8 mouse cellular contexts compared by ENCODE assay signal in the genomic region with DNA sequence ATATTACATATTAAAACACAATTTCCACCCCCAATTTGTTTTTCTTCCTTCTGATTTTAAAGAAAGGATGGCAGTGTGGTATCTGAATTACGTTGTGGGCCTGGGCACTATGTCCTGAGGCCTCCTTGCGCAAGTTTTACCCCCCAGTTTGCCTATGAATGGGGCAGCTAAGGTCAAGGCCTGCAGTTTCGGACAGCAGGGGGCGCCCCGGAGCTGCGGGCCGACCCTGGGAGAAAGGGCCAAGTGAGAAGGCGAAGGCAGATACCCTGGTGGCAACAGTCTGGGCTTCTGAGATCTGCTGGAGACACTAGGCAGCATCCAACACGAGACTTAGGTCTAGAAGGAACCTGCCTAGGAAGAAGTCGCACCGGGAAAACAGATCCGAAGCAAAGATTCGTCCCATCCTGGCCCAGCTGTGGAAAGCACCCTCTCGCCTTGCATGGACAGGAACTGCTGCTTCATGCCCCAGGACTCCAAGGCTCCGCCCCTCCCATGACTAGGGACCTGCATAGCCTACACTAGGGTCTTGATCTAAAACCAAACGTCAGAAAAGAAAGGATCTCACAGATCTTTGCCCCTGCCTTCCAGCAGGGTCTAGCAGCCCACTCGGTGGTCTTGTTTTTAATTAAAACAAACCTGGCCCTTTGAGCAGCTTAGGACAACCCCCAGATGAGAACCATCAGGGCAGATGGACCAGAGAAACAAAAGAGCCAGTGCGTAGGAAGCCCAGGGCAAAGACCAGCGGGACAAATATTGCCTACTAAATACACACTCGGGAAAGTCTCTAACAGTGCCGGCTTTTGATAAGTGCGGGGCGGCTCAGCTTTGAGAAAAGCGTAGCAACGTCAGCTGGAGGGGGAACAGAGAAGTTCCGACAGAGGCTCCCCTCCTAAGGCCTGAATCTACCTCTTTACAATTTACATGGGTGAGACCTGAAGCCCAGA.
A peak's percentile ranks its signal among the peaks of the same experiment; 100 is the strongest.
DNase-seq lines count a peak whose midpoint lies in the region; ATAC-seq and TF ChIP-seq lines count a peak whose summit lies in the region.

No protein-coding gene starts in this region.

- H3K4me3 ChIP-seq in MEL (ENCODE audit: control insufficient read depth in 1 of 2, insufficient read depth in 1 of 2, low read depth in 2 of 2, low read length in 2 of 2): peak overlapping the region in 1 of 2 experiments; percentile 44; a peak in 2 of 4 replicates
- H3K4me3 ChIP-seq in lung, embryonic 14.5 days (ENCODE audit: low read depth, low read length): no peak overlapping the region

- no peaks in the 10 kb centered on the region for H3K9me3 ChIP-seq in MEL (replicated peaks; ENCODE audit: insufficient read depth, low read length)
- no peaks in the 10 kb centered on the region for H3K9me3 ChIP-seq in lung, embryonic 14.5 days (ENCODE audit: low read depth, low read length)

- no peaks in the 10 kb centered on the region for H3K79me2 ChIP-seq in MEL (ENCODE audit: control insufficient read depth, insufficient read depth, low read length, poor library complexity)

- peak; percentile 94 for TF ChIP-seq RAD21 in MEL (IDR thresholded peaks at IDR 0.05; ENCODE audit: low read depth, low read length)

- no peaks in the 10 kb centered on the region for H3K27me3 ChIP-seq in MEL (ENCODE audit: control insufficient read depth in 1 of 2, insufficient read depth in 2 of 2, low read length in 2 of 2)
- H3K27me3 ChIP-seq in lung, embryonic 14.5 days (ENCODE audit: insufficient read depth, low read length): no peaks in the 10 kb centered on the region

- no peaks in the 10 kb centered on the region for H3K36me3 ChIP-seq in MEL (ENCODE audit: control insufficient read depth in 1 of 2, insufficient read depth in 2 of 2, low read length in 2 of 2)
- no peaks in the 10 kb centered on the region for H3K36me3 ChIP-seq in lung, embryonic 14.5 days (ENCODE audit: insufficient read depth)

- peaks cover 0 to 5% of the 10 kb centered on the region in 2 experiments; a peak in 1 of 4 replicates for H3K4me1 ChIP-seq in MEL (ENCODE audit: control insufficient read depth in 1 of 2, insufficient read depth in 2 of 2, low read length in 2 of 2)
- H3K4me1 ChIP-seq in lung, embryonic 14.5 days (ENCODE audit: insufficient read depth): peaks cover 10% of the 10 kb centered on the region

- no peak for TF ChIP-seq POLR2A in MEL (IDR thresholded peaks at IDR 0.05; ENCODE audit: control insufficient read depth in 1 of 2, insufficient read depth in 1 of 2, low read depth in 1 of 2, low read length in 2 of 2, poor library complexity in 1 of 2)

- peak; percentile 84 to 98 (median 96) for TF ChIP-seq CTCF in MEL (IDR thresholded peaks at IDR 0.05 in 2 of 3, conservative IDR thresholded peaks at IDR 0.05 in 1 of 3; ENCODE audit: control insufficient read depth in 1 of 3, insufficient read depth in 1 of 3, low read depth in 2 of 3, low read length in 3 of 3, poor library complexity in 1 of 3, severe bottlenecking in 1 of 3)
- TF ChIP-seq CTCF in lung, embryonic 14.5 days (IDR thresholded peaks at IDR 0.05; ENCODE audit: low read depth): peak; percentile 88

- ATAC-seq in lung, embryonic 14.5 days (ENCODE audit: insufficient read depth): 0 out of 2 replicates have a peak, but pooled peaks have one; percentile 35

- 34% methylated on average over 26 of the region's 26 CpGs for WGBS in lung, embryonic 14.5 days

- TF ChIP-seq EP300 in MEL (IDR thresholded peaks at IDR 0.05; ENCODE audit: low read depth in 1 of 2, low read length in 2 of 2): no peak

- peak overlapping the region; percentile 45; the same call in 1 of the 2 replicates for H3K9ac ChIP-seq in MEL (ENCODE audit: control insufficient read depth, low read depth, low read length, poor library complexity, severe bottlenecking)
- no peak overlapping the region for H3K9ac ChIP-seq in lung, embryonic 14.5 days

- H3K4me2 ChIP-seq in lung, embryonic 14.5 days: no peak overlapping the region

- DNase-seq in 416B (ENCODE audit: low read depth): peak; percentile 80
- DNase-seq in MEL (ENCODE audit: low read depth, low spot score): peak; percentile 80
- DNase-seq in cerebellum, adult 9-10 months: peak; percentile 68
- peak; percentile 70 to 72 for DNase-seq in gastrocnemius, postnatal 36 days
- DNase-seq in kidney, postnatal 25 days: peak; percentile 72 to 77
- DNase-seq in lung, embryonic 14.5 days: peak; percentile 73
- DNase-seq in right cerebral cortex, postnatal 4 days: peak; percentile 64
- DNase-seq in urinary bladder, postnatal 4 days (ENCODE audit: low spot score in 2 of 2): peak; percentile 45 to 75

- intact Hi-C loops in gastrocnemius, postnatal 36 days (cut with DNase I): loop anchor here (5.0 to 10.0 kb wide), 5 partner anchors 100 to 575 kb away; a partner anchor contains a TSS

- no peak overlapping the region for H3K27ac ChIP-seq in MEL (ENCODE audit: control insufficient read depth, low read depth, low read length)
- no peak overlapping the region for H3K27ac ChIP-seq in lung, embryonic 14.5 days (ENCODE audit: low read depth)

TF ChIP-seq in MEL, 35 proteins besides CTCF, POLR2A, EP300 and RAD21:
- TF ChIP-seq SMC3 (IDR thresholded peaks at IDR 0.05; ENCODE audit: low read depth, low read length): peak; percentile 99
- TF ChIP-seq USF1 (IDR thresholded peaks at IDR 0.05; ENCODE audit: low read depth, low read length): no peak
- no peak for TF ChIP-seq CHD1 (IDR thresholded peaks at IDR 0.05; ENCODE audit: low read depth, low read length)
- no peak for TF ChIP-seq ETS1 (IDR thresholded peaks at IDR 0.05; ENCODE audit: low read depth, low read length)
- TF ChIP-seq ZC3H11A (IDR thresholded peaks at IDR 0.05; ENCODE audit: low read depth, low read length): peak; percentile 97
